Mouse (Mus musculus): ENCODE data around the gene Tamm41. TPM values are rescaled to one million over a fixed set of nuclear protein-coding genes. Genes with fewer than 3 reads are reported as not detected.

Gene Tamm41
- polyA plus RNA-seq, 1 experiment = 11.7 TPM

DNA sequence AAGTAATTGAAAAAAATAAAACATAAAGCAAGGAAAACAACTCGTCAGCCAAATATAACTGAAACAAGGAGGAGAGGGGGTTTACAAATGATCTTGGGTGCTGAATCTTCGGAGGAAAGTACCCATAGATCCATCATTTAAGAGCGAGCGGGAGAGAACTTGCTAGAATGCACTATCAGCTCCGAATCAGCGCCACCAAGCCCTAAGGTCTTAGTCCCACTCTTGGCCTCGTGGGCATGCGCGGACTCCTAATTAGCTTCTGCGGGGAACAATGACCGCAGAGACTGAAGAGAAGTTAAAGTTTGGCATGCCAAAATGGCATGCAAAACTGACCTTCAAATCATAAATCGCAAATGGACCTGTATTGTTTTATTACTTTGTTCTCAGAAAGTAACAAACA is 70.1 kb downstream of the Tamm41 start:
- TF ChIP-seq FLI1 (IDR thresholded peaks at IDR 0.05; ENCODE audit: low read length) = no peak
- Histone ChIP-seq H3K9me3 (peaks cover 19% of the 10 kb centered on the region), H3K36me3 (replicated peaks; ENCODE audit: low read length) (no peaks in the 10 kb centered on the region), H3K4me3 (replicated peaks) (peak overlapping the region; percentile 8), H3K4me1 (peaks cover 26% of the 10 kb centered on the region), H3K27me3 (replicated peaks) (peaks cover 96% of the 10 kb centered on the region)

DNA sequence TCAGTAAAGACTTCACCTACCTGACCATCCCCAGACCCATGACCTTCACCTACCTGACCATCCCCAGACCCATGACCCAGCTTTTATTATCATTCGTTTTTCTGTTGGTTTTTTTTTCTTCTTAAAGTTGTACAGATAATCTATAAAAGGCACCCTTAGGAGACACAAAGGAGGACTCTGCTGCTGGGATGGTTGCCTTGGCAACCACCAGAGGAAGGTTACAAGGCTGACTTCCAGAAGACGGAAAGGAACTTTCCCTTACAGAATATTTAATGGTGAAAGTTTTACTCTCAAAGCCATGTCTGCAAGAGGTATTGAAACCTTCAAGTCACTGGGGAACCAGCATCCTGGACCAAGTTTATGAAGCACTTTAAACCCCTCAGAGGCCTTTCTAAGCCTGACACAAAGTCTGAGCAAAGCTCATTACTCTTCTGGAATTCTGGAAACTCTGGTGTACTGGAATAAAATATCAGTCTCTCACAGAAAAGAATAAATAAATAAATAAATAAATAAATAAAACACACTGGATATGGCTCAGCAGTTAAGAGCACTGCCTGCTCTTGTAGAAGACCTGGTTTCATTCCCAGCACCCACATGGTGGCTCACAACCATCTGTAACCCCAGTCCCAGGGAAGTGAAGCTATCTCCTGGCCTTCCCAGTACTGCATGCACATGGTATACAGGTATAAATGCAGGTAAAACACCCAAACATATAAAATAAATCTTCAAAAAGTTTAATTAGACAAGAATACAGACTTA is 71.1 kb downstream of the Tamm41 start:
- peaks cover 22% of the 10 kb centered on the region for H3K9me3 ChIP-seq
- peaks cover 94% of the 10 kb centered on the region for H3K27me3 ChIP-seq (replicated peaks)

DNA sequence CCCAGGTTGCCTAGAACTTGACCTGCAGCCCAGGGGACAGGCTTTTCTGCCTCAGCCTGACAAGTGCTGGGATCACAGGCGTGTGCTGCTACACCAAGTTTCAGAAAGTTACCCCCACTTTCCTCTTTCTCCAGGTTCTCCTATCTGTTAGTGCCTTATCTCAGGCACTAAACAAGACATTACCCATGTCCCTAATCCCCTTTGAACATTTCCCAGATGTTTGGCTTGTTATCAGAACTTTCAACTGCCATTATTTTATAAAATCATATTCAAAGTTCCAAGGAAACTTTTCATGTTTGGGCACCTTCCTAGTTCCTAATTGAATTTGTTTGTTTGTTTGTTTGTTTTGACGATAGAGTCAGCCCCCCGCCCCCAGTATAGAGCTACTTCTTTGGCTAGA is 71.9 kb downstream of the Tamm41 start:
- no peak overlapping the region for H3K4me3 ChIP-seq (replicated peaks)
- H3K36me3 ChIP-seq (replicated peaks; ENCODE audit: low read length) = no peaks in the 10 kb centered on the region
- peaks cover 26% of the 10 kb centered on the region for H3K4me1 ChIP-seq
- no peak for TF ChIP-seq GATA1 (IDR thresholded peaks at IDR 0.05; ENCODE audit: borderline replicate concordance, low read length)
- TF ChIP-seq FLI1 (IDR thresholded peaks at IDR 0.05; ENCODE audit: low read length) = no peak
- peaks cover 93% of the 10 kb centered on the region for H3K27me3 ChIP-seq (replicated peaks)
- peaks cover 14% of the 10 kb centered on the region for H3K9me3 ChIP-seq

More for the DNA sequence above, 71.1 kb downstream of the Tamm41 start:
- H3K4me1 ChIP-seq = peaks cover 26% of the 10 kb centered on the region
- no peak for TF ChIP-seq GATA1 (IDR thresholded peaks at IDR 0.05; ENCODE audit: borderline replicate concordance, low read length)
- no peaks in the 10 kb centered on the region for H3K36me3 ChIP-seq (replicated peaks; ENCODE audit: low read length)
- no peak overlapping the region for H3K4me3 ChIP-seq (replicated peaks)

DNA sequence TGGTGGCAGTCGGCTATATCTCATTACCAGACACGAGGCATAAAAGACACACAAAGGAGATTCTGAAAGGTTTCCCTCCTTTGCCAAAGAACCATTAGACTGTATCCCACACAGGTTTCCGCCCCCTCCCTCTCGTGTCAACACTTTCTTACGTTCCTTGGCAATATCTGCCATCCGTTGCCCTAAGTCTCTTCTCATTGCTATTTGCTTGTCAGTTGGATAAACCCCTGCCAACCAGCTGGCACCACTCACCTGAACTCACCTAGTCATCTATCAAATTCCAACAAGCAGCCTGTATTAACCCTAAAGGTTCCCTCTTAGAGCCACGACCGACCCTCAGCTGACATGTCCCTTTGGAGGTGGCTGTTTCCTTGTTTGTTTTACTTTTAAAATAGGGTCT is 72.3 kb downstream of the Tamm41 start:
- H3K36me3 ChIP-seq (replicated peaks; ENCODE audit: low read length) = no peaks in the 10 kb centered on the region
- H3K4me3 ChIP-seq (replicated peaks) = no peak overlapping the region
- H3K27me3 ChIP-seq (replicated peaks) = peaks cover 93% of the 10 kb centered on the region
- H3K4me1 ChIP-seq = peaks cover 26% of the 10 kb centered on the region
- TF ChIP-seq GATA1 (IDR thresholded peaks at IDR 0.05; ENCODE audit: borderline replicate concordance, low read length) (no peak), FLI1 (IDR thresholded peaks at IDR 0.05; ENCODE audit: low read length) (no peak)
- peaks cover 10% of the 10 kb centered on the region for H3K9me3 ChIP-seq

DNA sequence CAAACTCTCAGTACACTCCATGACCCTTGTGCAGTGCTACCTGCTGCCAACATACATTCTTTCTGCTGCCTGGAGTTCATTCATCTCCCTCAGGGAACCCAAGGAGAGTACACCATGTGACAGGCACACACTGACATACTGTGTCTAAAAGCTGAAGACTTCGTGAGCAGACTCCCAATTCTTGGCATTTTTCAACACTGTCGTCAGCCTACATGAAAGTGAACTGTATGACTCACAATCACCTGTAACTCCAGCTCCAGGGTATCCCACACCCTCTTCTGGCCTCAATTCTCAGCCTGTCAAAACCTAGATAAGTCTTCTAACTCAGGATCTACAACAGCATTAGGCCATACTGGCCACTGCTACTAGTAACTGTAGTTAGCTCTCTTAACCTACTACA is 73.4 kb downstream of the Tamm41 start:
- Histone ChIP-seq H3K9me3 (peaks cover 9% of the 10 kb centered on the region; the same call in 1 of the 2 replicates), H3K4me3 (replicated peaks) (no peak overlapping the region), H3K27me3 (replicated peaks) (peaks cover 94% of the 10 kb centered on the region), H3K4me1 (peaks cover 18% of the 10 kb centered on the region), H3K36me3 (replicated peaks; ENCODE audit: low read length) (no peaks in the 10 kb centered on the region)
- TF ChIP-seq FLI1 (IDR thresholded peaks at IDR 0.05; ENCODE audit: low read length) = no peak
- TF ChIP-seq GATA1 (IDR thresholded peaks at IDR 0.05; ENCODE audit: borderline replicate concordance, low read length) = no peak

DNA sequence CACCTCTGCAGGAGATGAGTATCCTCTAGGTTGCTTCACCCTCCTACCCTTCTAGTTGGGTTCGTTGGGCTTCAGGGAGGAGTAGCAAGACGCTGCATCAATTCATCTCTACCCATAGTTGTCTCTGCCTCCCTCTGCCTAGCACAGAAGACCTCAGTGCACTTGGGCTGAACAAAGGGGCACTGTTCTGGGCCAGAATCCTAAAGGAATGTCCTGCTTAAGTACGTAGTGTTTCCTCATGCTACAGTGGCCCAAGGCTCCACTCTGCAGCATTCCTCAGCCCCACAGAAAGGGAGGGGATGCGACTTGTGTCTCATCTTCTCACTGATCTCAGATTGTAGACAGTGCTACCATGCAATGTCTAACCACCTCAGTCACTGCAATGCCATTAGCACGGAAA is 74.0 kb downstream of the Tamm41 start:
- no peak for TF ChIP-seq FLI1 (IDR thresholded peaks at IDR 0.05; ENCODE audit: low read length)
- no peak for TF ChIP-seq GATA1 (IDR thresholded peaks at IDR 0.05; ENCODE audit: borderline replicate concordance, low read length)
- Histone ChIP-seq H3K27me3 (replicated peaks) (peaks cover 91% of the 10 kb centered on the region), H3K4me3 (replicated peaks) (no peak overlapping the region), H3K9me3 (peaks cover 9% of the 10 kb centered on the region; the same call in 1 of the 2 replicates), H3K4me1 (peaks cover 12% of the 10 kb centered on the region), H3K36me3 (replicated peaks; ENCODE audit: low read length) (no peaks in the 10 kb centered on the region)

DNA sequence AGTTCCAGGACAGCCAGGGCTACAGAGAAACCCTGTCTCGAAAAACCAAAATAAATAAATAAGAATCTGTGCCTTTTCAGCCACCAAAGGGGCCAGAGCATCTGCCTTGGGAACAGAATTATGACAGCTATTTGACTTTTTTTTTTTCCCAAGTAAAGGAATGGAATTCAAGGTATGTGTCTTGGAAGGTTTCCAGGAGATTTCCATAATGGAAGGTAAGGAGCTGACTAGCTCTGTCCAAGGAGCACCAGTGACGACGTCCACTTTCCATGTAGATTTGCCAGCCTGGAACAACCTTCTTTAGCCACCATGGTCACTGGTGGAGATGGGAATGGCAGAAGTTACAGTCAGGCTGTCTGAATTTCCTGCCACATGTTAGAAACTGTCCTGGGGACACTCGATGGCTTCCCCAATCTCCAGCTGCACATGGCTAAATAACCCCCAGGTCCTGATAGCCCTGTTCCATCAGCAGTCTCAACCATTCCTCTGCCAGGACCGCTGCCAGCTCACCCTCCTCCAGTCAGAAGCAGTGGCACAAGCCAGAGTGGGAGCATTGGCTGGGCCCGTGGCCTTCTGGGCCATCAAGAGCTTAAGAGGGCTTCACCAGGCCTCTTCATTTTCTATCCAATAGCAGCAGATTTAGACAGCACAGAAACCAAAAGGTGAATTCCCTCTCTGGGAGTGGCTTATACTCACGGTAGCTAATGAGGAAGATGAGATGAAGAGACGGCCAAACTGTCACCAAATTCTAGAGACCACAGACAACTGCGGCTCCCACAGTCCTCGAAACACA is 76.2 kb downstream of the Tamm41 start:
- Histone ChIP-seq H3K27me3 (replicated peaks) (peaks cover 91% of the 10 kb centered on the region), H3K36me3 (replicated peaks; ENCODE audit: low read length) (no peaks in the 10 kb centered on the region), H3K4me1 (no peaks in the 10 kb centered on the region), H3K4me3 (replicated peaks) (no peak overlapping the region), H3K9me3 (peaks cover 9% of the 10 kb centered on the region; the same call in 1 of the 2 replicates)
- no peak for TF ChIP-seq GATA1 (IDR thresholded peaks at IDR 0.05; ENCODE audit: borderline replicate concordance, low read length)
- TF ChIP-seq FLI1 (IDR thresholded peaks at IDR 0.05; ENCODE audit: low read length) = no peak

DNA sequence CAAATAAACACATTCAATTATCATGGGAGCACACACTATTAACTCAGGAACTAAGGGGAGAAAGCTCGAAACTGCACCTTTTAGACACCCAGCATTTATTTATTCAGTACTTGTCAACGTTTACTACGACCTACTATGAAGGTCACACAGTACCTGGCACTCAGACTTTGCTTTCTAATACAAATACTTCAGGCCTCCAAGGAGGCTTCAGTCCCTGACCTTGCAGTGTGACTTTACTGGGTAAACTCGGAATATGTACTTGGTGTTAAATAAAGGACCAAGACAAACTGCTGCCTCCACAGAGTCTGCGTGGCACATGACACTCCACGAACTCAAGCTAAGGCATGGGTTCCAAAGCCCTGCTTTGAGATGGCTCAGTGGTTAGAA is 78.7 kb downstream of the Tamm41 start:
- H3K4me1 ChIP-seq = no peaks in the 10 kb centered on the region
- no peaks in the 10 kb centered on the region for H3K36me3 ChIP-seq (replicated peaks; ENCODE audit: low read length)
- TF ChIP-seq GATA1 (IDR thresholded peaks at IDR 0.05; ENCODE audit: borderline replicate concordance, low read length) (no peak), FLI1 (IDR thresholded peaks at IDR 0.05; ENCODE audit: low read length) (no peak)
- no peak overlapping the region for H3K4me3 ChIP-seq (replicated peaks)
- H3K27me3 ChIP-seq (replicated peaks) = peaks cover 73% of the 10 kb centered on the region
- H3K9me3 ChIP-seq = peaks cover 9% of the 10 kb centered on the region

DNA sequence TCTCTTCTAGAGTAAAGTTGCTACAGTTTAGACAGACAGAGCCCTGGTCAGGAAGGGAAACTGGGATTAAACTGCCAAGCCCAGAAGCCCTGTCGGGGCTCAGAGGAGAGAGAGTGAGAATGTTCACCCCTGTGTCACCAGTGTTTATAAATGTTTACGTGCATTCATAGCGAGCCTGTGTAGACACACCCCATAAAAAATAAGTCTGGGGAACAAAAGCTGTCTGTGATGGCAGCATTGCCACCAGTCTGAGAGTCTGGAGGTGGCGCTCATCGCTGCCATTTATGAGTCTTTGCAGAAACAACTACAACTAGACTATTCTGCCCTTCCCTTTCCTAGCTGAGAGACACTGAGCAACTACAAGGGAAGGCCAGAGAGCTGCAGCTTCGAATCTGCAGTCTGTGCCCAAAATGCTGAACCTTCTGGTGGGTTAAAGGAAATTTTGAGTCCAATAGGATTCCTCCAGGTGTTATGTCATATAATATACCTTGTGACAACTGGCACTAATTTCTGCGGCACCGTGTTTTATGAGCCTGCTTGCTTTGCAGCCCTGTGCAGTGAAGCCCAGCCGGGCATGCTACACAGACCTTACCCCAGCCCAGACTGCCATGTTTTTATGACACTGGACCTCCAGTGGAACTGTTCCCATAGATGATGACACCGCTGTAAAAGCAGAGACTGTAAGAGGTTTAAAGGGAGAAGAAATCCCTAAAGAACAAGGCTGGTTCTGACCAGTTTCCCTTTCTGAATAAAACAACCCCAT is 79.2 kb downstream of the Tamm41 start:
- Histone ChIP-seq H3K9me3 (peaks cover 14% of the 10 kb centered on the region), H3K4me3 (replicated peaks) (no peak overlapping the region), H3K27me3 (replicated peaks) (peaks cover 72% of the 10 kb centered on the region), H3K4me1 (no peaks in the 10 kb centered on the region), H3K36me3 (replicated peaks; ENCODE audit: low read length) (no peaks in the 10 kb centered on the region)
- TF ChIP-seq FLI1 (IDR thresholded peaks at IDR 0.05; ENCODE audit: low read length) (no peak), GATA1 (IDR thresholded peaks at IDR 0.05; ENCODE audit: borderline replicate concordance, low read length) (no peak)

Measured in megakaryocyte, embryonic 14.5 days (primary cell).